15 mouse cellular contexts compared by ENCODE assay signal in genomic region chr13:25829146-25829924, GRCm38 (mm10).
A peak's percentile ranks its signal among the peaks of the same experiment; 100 is the strongest.
DNase-seq lines count a peak whose midpoint lies in the region; ATAC-seq lines count a peak whose summit lies in the region.
"Had no signal": no experiment of that assay in that cellular context is flagged by ENCODE, and none has a peak within 500 bp of the region (broad histone marks: within the 10 kb centered on the region; RNA-seq: fewer than 3 reads in every experiment).

No protein-coding gene starts in this region.

- H3K36me3 ChIP-seq in heart, embryonic 15.5 days = no peaks in the 10 kb centered on the region
- no peaks in the 10 kb centered on the region for H3K36me3 ChIP-seq in lung, embryonic 16.5 days (ENCODE audit: control insufficient read depth, insufficient read depth, low read length)
- H3K36me3 ChIP-seq in stomach, embryonic 15.5 days = no peaks in the 10 kb centered on the region
- H3K36me3 ChIP-seq: hindbrain, embryonic 10.5 days; neural tube, embryonic 13.5 days had no signal

- no peak for ATAC-seq in heart, embryonic 15.5 days (replicated peaks; ENCODE audit: insufficient number of reproducible peaks, insufficient read depth, low FRiP score, low read depth)
- peak; percentile 56; the same call in 1 of the 2 replicates for ATAC-seq in lung, embryonic 16.5 days (ENCODE audit: low read depth)
- peak; percentile 76; the same call in 1 of the 2 replicates for ATAC-seq in stomach, embryonic 15.5 days (ENCODE audit: insufficient read depth, low FRiP score, low read depth)
- ATAC-seq: forebrain, embryonic 14.5 days; midbrain, embryonic 16.5 days had no signal

- no peaks in the 10 kb centered on the region for H3K9me3 ChIP-seq in heart, embryonic 15.5 days (replicated peaks)
- H3K9me3 ChIP-seq in lung, embryonic 16.5 days (ENCODE audit: control insufficient read depth, low read length) = no peaks in the 10 kb centered on the region
- H3K9me3 ChIP-seq in stomach, embryonic 15.5 days = no peaks in the 10 kb centered on the region
- H3K9me3 ChIP-seq: hindbrain, embryonic 10.5 days; neural tube, embryonic 13.5 days had no signal

- H3K4me1 ChIP-seq in heart, embryonic 15.5 days (replicated peaks) = no peaks in the 10 kb centered on the region
- H3K4me1 ChIP-seq in lung, embryonic 16.5 days (replicated peaks; ENCODE audit: control insufficient read depth, insufficient read depth, low read length) = no peaks in the 10 kb centered on the region
- no peaks in the 10 kb centered on the region for H3K4me1 ChIP-seq in stomach, embryonic 15.5 days
- H3K4me1 ChIP-seq: hindbrain, embryonic 10.5 days; neural tube, embryonic 13.5 days had no signal

- H3K27ac ChIP-seq in heart, embryonic 15.5 days = peak overlapping the region; percentile 18; the same call in 1 of the 2 replicates
- no peak overlapping the region for H3K27ac ChIP-seq in lung, embryonic 16.5 days (ENCODE audit: low read length)
- peak overlapping the region; percentile 80 for H3K27ac ChIP-seq in stomach, embryonic 15.5 days
- H3K27ac ChIP-seq: hindbrain, embryonic 10.5 days; neural tube, embryonic 13.5 days had no signal

- no peak overlapping the region for H3K4me3 ChIP-seq in heart, embryonic 15.5 days
- no peak overlapping the region for H3K4me3 ChIP-seq in lung, embryonic 16.5 days (ENCODE audit: low read length)
- H3K4me3 ChIP-seq in stomach, embryonic 15.5 days (replicated peaks) = no peak overlapping the region
- H3K4me3 ChIP-seq: hindbrain, embryonic 10.5 days; neural tube, embryonic 13.5 days had no signal

- no peak for DNase-seq in heart, adult 18-20 months
- no peak for DNase-seq in lung, postnatal 14 days
- peak; percentile 43 for DNase-seq in forelimb bud, embryonic 11.5 days (ENCODE audit: low read depth, low spot score)
- DNase-seq in right cerebral cortex, postnatal 10 days (ENCODE audit: low spot score in 2 of 2) = no peak
- DNase-seq in gastrocnemius, adult 18-20 months (ENCODE audit: low spot score) = no peak
- DNase-seq: cerebellum, postnatal 25 days; lung, adult 2 months; thymus, postnatal 4 days had no signal

- no peak overlapping the region for H3K9ac ChIP-seq in heart, embryonic 15.5 days
- no peak overlapping the region for H3K9ac ChIP-seq in lung, embryonic 16.5 days (ENCODE audit: low read length)
- H3K9ac ChIP-seq in stomach, embryonic 15.5 days = no peak overlapping the region
- H3K9ac ChIP-seq: neural tube, embryonic 13.5 days had no signal

- 57% methylated on average over 8 of the region's 8 CpGs for WGBS in heart, embryonic 15.5 days
- WGBS in lung, embryonic 16.5 days = 33% methylated on average over 8 of the region's 8 CpGs
- 25% methylated on average over 8 of the region's 8 CpGs for WGBS in stomach, embryonic 15.5 days

- no peak overlapping the region for H3K4me2 ChIP-seq in heart, embryonic 15.5 days
- no peak overlapping the region for H3K4me2 ChIP-seq in lung, embryonic 16.5 days (ENCODE audit: low read depth, low read length)
- H3K4me2 ChIP-seq in stomach, embryonic 15.5 days = no peak overlapping the region
- H3K4me2 ChIP-seq: neural tube, embryonic 13.5 days had no signal

- no peaks in the 10 kb centered on the region for H3K27me3 ChIP-seq in heart, embryonic 15.5 days
- no peaks in the 10 kb centered on the region for H3K27me3 ChIP-seq in lung, embryonic 16.5 days (ENCODE audit: control insufficient read depth, insufficient read depth, low read depth, low read length)
- H3K27me3 ChIP-seq in stomach, embryonic 15.5 days (replicated peaks) = no peaks in the 10 kb centered on the region
- H3K27me3 ChIP-seq: neural tube, embryonic 13.5 days had no signal
